Mouse (Mus musculus): ENCODE measurements around the gene Srrm3. TPM values are rescaled to one million over a fixed set of nuclear protein-coding genes. Genes with fewer than 3 reads are reported as not detected.

The Srrm3 gene
- polyA plus RNA-seq, 1 experiment from 2014 or later = 0.15 TPM

- WGBS = 47% methylated on average over 9 of the region's 9 CpGs
- peaks cover 35% of the 10 kb centered on the region for H3K27me3 ChIP-seq (ENCODE audit: control insufficient read depth, insufficient read depth, low read length)
Observed at GRCm38 (mm10) chr5:135873753-135874152, 67.1 kb downstream of the Srrm3 start.

GRCm38 (mm10) chr5:135877180-135877579 is 70.5 kb downstream of the Srrm3 start:
- Histone ChIP-seq H3K9ac (ENCODE audit: low read length) (peak overlapping the region; percentile 67), H3K4me1 (ENCODE audit: control insufficient read depth in 2 of 2, insufficient read depth in 2 of 2, low read length in 2 of 2) (peaks cover 24 to 26% of the 10 kb centered on the region in 2 experiments), H3K9me3 (ENCODE audit: control insufficient read depth, low read length) (no peaks in the 10 kb centered on the region), H3K4me2 (ENCODE audit: low read length) (peak overlapping the region; percentile 69), H3K27me3 (ENCODE audit: control insufficient read depth, insufficient read depth, low read length) (peaks cover 3% of the 10 kb centered on the region), H3K4me3 (ENCODE audit: control insufficient read depth in 1 of 2, insufficient read depth in 1 of 2, low read depth in 1 of 2, low read length in 2 of 2) (peak overlapping the region; percentile 45 to 60; a peak in 3 of 4 replicates), H3K27ac (replicated peaks in 1 of 2; ENCODE audit: control insufficient read depth in 1 of 2, insufficient read depth in 1 of 2, low read depth in 2 of 2, low read length in 2 of 2) (no peak overlapping the region; a peak in 1 of 4 replicates), H3K36me3 (ENCODE audit: control insufficient read depth, insufficient read depth, low read length) (no peaks in the 10 kb centered on the region)
- 11% methylated on average over 8 of the region's 8 CpGs for WGBS
- ATAC-seq (ENCODE audit: insufficient number of reproducible peaks, insufficient read depth, low FRiP score, low read depth) = no peak

More at GRCm38 (mm10) chr5:135873753-135874152, 67.1 kb downstream of the Srrm3 start:
- no peak overlapping the region for H3K4me3 ChIP-seq (ENCODE audit: control insufficient read depth in 1 of 2, insufficient read depth in 1 of 2, low read depth in 1 of 2, low read length in 2 of 2)
- no peaks in the 10 kb centered on the region for H3K36me3 ChIP-seq (ENCODE audit: control insufficient read depth, insufficient read depth, low read length)
- H3K9ac ChIP-seq (ENCODE audit: low read length) = no peak overlapping the region
- no peak overlapping the region for H3K27ac ChIP-seq (replicated peaks in 1 of 2; ENCODE audit: control insufficient read depth in 1 of 2, insufficient read depth in 1 of 2, low read depth in 2 of 2, low read length in 2 of 2)
- no peak overlapping the region for H3K4me2 ChIP-seq (ENCODE audit: low read length)
- no peaks in the 10 kb centered on the region for H3K9me3 ChIP-seq (ENCODE audit: control insufficient read depth, low read length)
- no peak for ATAC-seq (ENCODE audit: insufficient number of reproducible peaks, insufficient read depth, low FRiP score, low read depth)
- peaks cover 13 to 16% of the 10 kb centered on the region in 2 experiments for H3K4me1 ChIP-seq (ENCODE audit: control insufficient read depth in 2 of 2, insufficient read depth in 2 of 2, low read length in 2 of 2)

GRCm38 (mm10) chr5:135877831-135878231 is 71.1 kb downstream of the Srrm3 start:
- H3K27me3 ChIP-seq (ENCODE audit: control insufficient read depth, insufficient read depth, low read length) = no peaks in the 10 kb centered on the region
- under 1% methylated on average over 16 of the region's 16 CpGs for WGBS
- ATAC-seq (ENCODE audit: insufficient number of reproducible peaks, insufficient read depth, low FRiP score, low read depth) = 0 out of 2 replicates have a peak, but pooled peaks have one; percentile 7
- no peaks in the 10 kb centered on the region for H3K36me3 ChIP-seq (ENCODE audit: control insufficient read depth, insufficient read depth, low read length)
- peaks cover 24 to 26% of the 10 kb centered on the region in 2 experiments for H3K4me1 ChIP-seq (ENCODE audit: control insufficient read depth in 2 of 2, insufficient read depth in 2 of 2, low read length in 2 of 2)
- H3K4me3 ChIP-seq (ENCODE audit: control insufficient read depth in 1 of 2, insufficient read depth in 1 of 2, low read depth in 1 of 2, low read length in 2 of 2) = peak overlapping the region; percentile 45 to 60
- peak overlapping the region in 1 of 2 experiments; percentile 11; a peak in 1 of 4 replicates for H3K27ac ChIP-seq (replicated peaks in 1 of 2; ENCODE audit: control insufficient read depth in 1 of 2, insufficient read depth in 1 of 2, low read depth in 2 of 2, low read length in 2 of 2)
- H3K4me2 ChIP-seq (ENCODE audit: low read length) = peak overlapping the region; percentile 69
- peak overlapping the region; percentile 67 for H3K9ac ChIP-seq (ENCODE audit: low read length)
- no peaks in the 10 kb centered on the region for H3K9me3 ChIP-seq (ENCODE audit: control insufficient read depth, low read length)

GRCm38 (mm10) chr5:135879449-135880158 is 72.9 kb downstream of the Srrm3 start:
- 0 out of 2 replicates have a peak overlapping the region, but pooled peaks have one; percentile 12 for H3K4me2 ChIP-seq (ENCODE audit: low read length)
- ATAC-seq (ENCODE audit: insufficient number of reproducible peaks, insufficient read depth, low FRiP score, low read depth) = peak; percentile 69
- no peaks in the 10 kb centered on the region for H3K36me3 ChIP-seq (ENCODE audit: control insufficient read depth, insufficient read depth, low read length)
- H3K9ac ChIP-seq (ENCODE audit: low read length) = 0 out of 2 replicates have a peak overlapping the region, but pooled peaks have one; percentile 1
- H3K27ac ChIP-seq (replicated peaks in 1 of 2; ENCODE audit: control insufficient read depth in 1 of 2, insufficient read depth in 1 of 2, low read depth in 2 of 2, low read length in 2 of 2) = peak overlapping the region; percentile 51 to 69
- 21% methylated on average over 13 of the region's 13 CpGs for WGBS
- H3K4me3 ChIP-seq (ENCODE audit: control insufficient read depth in 1 of 2, insufficient read depth in 1 of 2, low read depth in 1 of 2, low read length in 2 of 2) = no peak overlapping the region
- H3K9me3 ChIP-seq (ENCODE audit: control insufficient read depth, low read length) = no peaks in the 10 kb centered on the region
- no peaks in the 10 kb centered on the region for H3K27me3 ChIP-seq (ENCODE audit: control insufficient read depth, insufficient read depth, low read length)
- peaks cover 16 to 24% of the 10 kb centered on the region in 2 experiments for H3K4me1 ChIP-seq (ENCODE audit: control insufficient read depth in 2 of 2, insufficient read depth in 2 of 2, low read length in 2 of 2)

- Histone ChIP-seq H3K27me3 (ENCODE audit: control insufficient read depth, insufficient read depth, low read length) (no peaks in the 10 kb centered on the region), H3K9me3 (ENCODE audit: control insufficient read depth, low read length) (no peaks in the 10 kb centered on the region), H3K36me3 (ENCODE audit: control insufficient read depth, insufficient read depth, low read length) (no peaks in the 10 kb centered on the region), H3K4me2 (ENCODE audit: low read length) (no peak overlapping the region), H3K4me3 (ENCODE audit: control insufficient read depth in 1 of 2, insufficient read depth in 1 of 2, low read depth in 1 of 2, low read length in 2 of 2) (no peak overlapping the region), H3K4me1 (ENCODE audit: control insufficient read depth in 2 of 2, insufficient read depth in 2 of 2, low read length in 2 of 2) (peaks cover 6 to 7% of the 10 kb centered on the region in 2 experiments), H3K9ac (ENCODE audit: low read length) (no peak overlapping the region), H3K27ac (replicated peaks in 1 of 2; ENCODE audit: control insufficient read depth in 1 of 2, insufficient read depth in 1 of 2, low read depth in 2 of 2, low read length in 2 of 2) (no peak overlapping the region)
- ATAC-seq (ENCODE audit: insufficient number of reproducible peaks, insufficient read depth, low FRiP score, low read depth) = no peak
- WGBS = 41% methylated on average over 6 of the region's 6 CpGs
Observed at GRCm38 (mm10) chr5:135884641-135885040, 78.0 kb downstream of the Srrm3 start.

GRCm38 (mm10) chr5:135887675-135888102 is 81.0 kb downstream of the Srrm3 start, which contains the start of gene Hspb1:
Gene Hspb1, plus strand, starts transcription at chr5:135887919.
- peak; percentile 84 for ATAC-seq (ENCODE audit: insufficient number of reproducible peaks, insufficient read depth, low FRiP score, low read depth)
- H3K36me3 ChIP-seq (ENCODE audit: control insufficient read depth, insufficient read depth, low read length) = no peaks in the 10 kb centered on the region
- H3K9me3 ChIP-seq (ENCODE audit: control insufficient read depth, low read length) = no peaks in the 10 kb centered on the region
- peaks cover 0 to 3% of the 10 kb centered on the region in 2 experiments; a peak in 2 of 4 replicates for H3K4me1 ChIP-seq (ENCODE audit: control insufficient read depth in 2 of 2, insufficient read depth in 2 of 2, low read length in 2 of 2)
- H3K4me3 ChIP-seq (ENCODE audit: control insufficient read depth in 1 of 2, insufficient read depth in 1 of 2, low read depth in 1 of 2, low read length in 2 of 2) = peak within 1 kb of the TSS; percentile 69 to 71
- H3K9ac ChIP-seq (ENCODE audit: low read length) = peak within 1 kb of the TSS; percentile 95
- H3K27ac ChIP-seq (replicated peaks in 1 of 2; ENCODE audit: control insufficient read depth in 1 of 2, insufficient read depth in 1 of 2, low read depth in 2 of 2, low read length in 2 of 2) = peak within 1 kb of the TSS; percentile 92 to 93
- under 1% methylated on average over 21 of the region's 24 CpGs for WGBS
- no peaks in the 10 kb centered on the region for H3K27me3 ChIP-seq (ENCODE audit: control insufficient read depth, insufficient read depth, low read length)
- peak within 1 kb of the TSS; percentile 69 for H3K4me2 ChIP-seq (ENCODE audit: low read length)

GRCm38 (mm10) chr5:135888405-135889215 is 81.9 kb downstream of the Srrm3 start:
- no peaks in the 10 kb centered on the region for H3K9me3 ChIP-seq (ENCODE audit: control insufficient read depth, low read length)

More at GRCm38 (mm10) chr5:135888405-135889215, 81.9 kb downstream of the Srrm3 start:
- H3K4me2 ChIP-seq (ENCODE audit: low read length) = peak overlapping the region; percentile 69
- peak overlapping the region; percentile 69 to 71 for H3K4me3 ChIP-seq (ENCODE audit: control insufficient read depth in 1 of 2, insufficient read depth in 1 of 2, low read depth in 1 of 2, low read length in 2 of 2)
- no peaks in the 10 kb centered on the region for H3K36me3 ChIP-seq (ENCODE audit: control insufficient read depth, insufficient read depth, low read length)
- no peak for ATAC-seq (ENCODE audit: insufficient number of reproducible peaks, insufficient read depth, low FRiP score, low read depth)
- H3K27ac ChIP-seq (replicated peaks in 1 of 2; ENCODE audit: control insufficient read depth in 1 of 2, insufficient read depth in 1 of 2, low read depth in 2 of 2, low read length in 2 of 2) = peak overlapping the region; percentile 57 to 85
- 1% methylated on average over 29 of the region's 30 CpGs for WGBS
- H3K4me1 ChIP-seq (ENCODE audit: control insufficient read depth in 2 of 2, insufficient read depth in 2 of 2, low read length in 2 of 2) = peaks cover 3% of the 10 kb centered on the region in 2 experiments; a peak in 2 of 4 replicates
- no peaks in the 10 kb centered on the region for H3K27me3 ChIP-seq (ENCODE audit: control insufficient read depth, insufficient read depth, low read length)
- H3K9ac ChIP-seq (ENCODE audit: low read length) = peak overlapping the region; percentile 95
